Mouse (Mus musculus): ENCODE results near the gene Defb20.
"Not testable (repeated sequence)": the region's sequence is repeated elsewhere in the genome, so short reads cannot be mapped to it uniquely, and the experiment has no call there.

Defb20 gene

GRCm38 (mm10) chr2:152476763-152477162 is at the start of gene Defb20:
Gene Defb20, plus strand, starts transcription at chr2:152477063.
- no peak for DNase-seq

GRCm38 (mm10) chr2:152427493-152427892 is 49.4 kb upstream of the Defb20 start:
- DNase-seq, result no peak

- DNase-seq, result not testable (repeated sequence)
Observed at GRCm38 (mm10) chr2:152428481-152428880, 48.4 kb upstream of the Defb20 start.

GRCm38 (mm10) chr2:152436405-152436901 is 40.4 kb upstream of the Defb20 start:
- no peak for DNase-seq

- peak; percentile 73 for DNase-seq
Observed at GRCm38 (mm10) chr2:152436983-152437860, 39.6 kb upstream of the Defb20 start.

GRCm38 (mm10) chr2:152438963-152439362 is 37.9 kb upstream of the Defb20 start:
- no peak for DNase-seq

- no peak for DNase-seq
Observed at GRCm38 (mm10) chr2:152439833-152440232, 37.0 kb upstream of the Defb20 start.

GRCm38 (mm10) chr2:152442322-152442721 is 34.5 kb upstream of the Defb20 start:
- DNase-seq, result no peak

- peak; percentile 29 for DNase-seq
Observed at GRCm38 (mm10) chr2:152443281-152443680, 33.6 kb upstream of the Defb20 start.

GRCm38 (mm10) chr2:152446642-152447041 is 30.2 kb upstream of the Defb20 start:
- DNase-seq, result no peak

GRCm38 (mm10) chr2:152447461-152447860 is 29.4 kb upstream of the Defb20 start:
- no peak for DNase-seq

- peak; percentile 23 for DNase-seq
Observed at GRCm38 (mm10) chr2:152450241-152450640, 26.6 kb upstream of the Defb20 start.

GRCm38 (mm10) chr2:152452101-152452781 is 24.6 kb upstream of the Defb20 start:
- no peak for DNase-seq

GRCm38 (mm10) chr2:152459241-152459640 is 17.6 kb upstream of the Defb20 start:
- no peak for DNase-seq

GRCm38 (mm10) chr2:152464570-152465150 is 12.2 kb upstream of the Defb20 start, which contains the start of gene Defb23:
Gene Defb23, minus strand, starts transcription at chr2:152464620.
- DNase-seq, result no peak

- DNase-seq, result peak; percentile 11
Observed at GRCm38 (mm10) chr2:152470973-152471372, 5.9 kb upstream of the Defb20 start.

GRCm38 (mm10) chr2:152472434-152472833 is 4.4 kb upstream of the Defb20 start:
- DNase-seq, result no peak

GRCm38 (mm10) chr2:152480881-152481280 is 4.0 kb downstream of the Defb20 start:
- DNase-seq, result no peak

GRCm38 (mm10) chr2:152481726-152482125 is 4.9 kb downstream of the Defb20 start:
- no peak for DNase-seq

- DNase-seq, result no peak
Observed at GRCm38 (mm10) chr2:152487024-152487423, 10.2 kb downstream of the Defb20 start.

- no peak for DNase-seq
Observed at GRCm38 (mm10) chr2:152490038-152490437, 13.2 kb downstream of the Defb20 start, which contains the start of gene Defb22. Gene Defb22, minus strand, starts transcription at chr2:152490138.

- DNase-seq, result no peak
Observed at GRCm38 (mm10) chr2:152493151-152493550, 16.3 kb downstream of the Defb20 start.

GRCm38 (mm10) chr2:152498020-152498419 is 21.2 kb downstream of the Defb20 start:
- no peak for DNase-seq
